18 mouse cellular contexts compared by ENCODE assay signal in the genomic region with DNA sequence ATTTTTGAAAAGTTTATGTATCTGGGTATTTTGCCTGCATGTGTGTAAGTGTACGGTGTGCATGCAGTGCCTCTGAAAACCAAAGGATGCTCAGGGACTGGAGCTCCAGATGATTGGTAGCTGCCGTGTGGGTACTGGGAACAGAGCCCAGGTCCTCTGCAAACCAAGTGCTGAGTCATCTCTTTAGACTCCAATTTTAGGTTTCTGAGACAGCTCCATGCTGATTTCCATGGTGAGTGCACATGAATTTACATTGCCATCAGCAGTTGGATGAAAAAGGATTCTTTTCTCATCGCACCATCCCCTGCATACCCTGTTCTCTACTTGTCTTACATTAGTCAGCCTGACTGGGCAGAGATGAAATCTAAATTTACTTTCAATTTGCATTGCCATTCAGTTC.
DNase-seq lines count a peak whose midpoint lies in the region; ATAC-seq lines count a peak whose summit lies in the region.
"Had no signal": no experiment of that assay in that cellular context is flagged by ENCODE, and none has a peak within 500 bp of the region (broad histone marks: within the 10 kb centered on the region; RNA-seq: fewer than 3 reads in every experiment).

No protein-coding gene starts in this region.

- H3K4me2 ChIP-seq in kidney, embryonic 15.5 days = no peak overlapping the region
- H3K4me2 ChIP-seq: embryonic facial prominence, embryonic 15.5 days had no signal

- no peak overlapping the region for H3K9ac ChIP-seq in kidney, embryonic 15.5 days
- H3K9ac ChIP-seq: embryonic facial prominence, embryonic 15.5 days; liver, embryonic 12.5 days had no signal

- peak; percentile 18 to 23 for DNase-seq in cerebellum, postnatal 10 days
- DNase-seq in frontal cortex, postnatal 36 days (ENCODE audit: low spot score in 2 of 2) = peak; percentile 63 to 81
- peak; percentile 37 to 76 for DNase-seq in left cerebral cortex, adult 9 months (ENCODE audit: low spot score in 2 of 2)
- peak; percentile 64 for DNase-seq in right cerebral cortex, postnatal 25 days
- no peak for DNase-seq in adrenal gland, postnatal 4 days (ENCODE audit: low spot score in 2 of 2)
- DNase-seq in urinary bladder, adult 18-20 months (ENCODE audit: low spot score in 2 of 2) = no peak
- DNase-seq: adrenal gland, postnatal 25 days; cerebellum, adult 11 months; kidney, adult 9 months; thymus, postnatal 36 days had no signal

- H3K9me3 ChIP-seq in kidney, embryonic 15.5 days (replicated peaks) = no peaks in the 10 kb centered on the region
- H3K9me3 ChIP-seq: embryonic facial prominence, embryonic 15.5 days; heart, embryonic 10.5 days; liver, embryonic 12.5 days; megakaryocyte, embryonic 14.5 days had no signal

- H3K36me3 ChIP-seq in kidney, embryonic 15.5 days = no peaks in the 10 kb centered on the region
- H3K36me3 ChIP-seq: embryonic facial prominence, embryonic 15.5 days; heart, embryonic 10.5 days; liver, embryonic 12.5 days had no signal

- no peak overlapping the region for H3K4me3 ChIP-seq in kidney, embryonic 15.5 days (replicated peaks)
- H3K4me3 ChIP-seq: embryonic facial prominence, embryonic 15.5 days; heart, embryonic 10.5 days; liver, embryonic 12.5 days; megakaryocyte, embryonic 14.5 days had no signal

- no peak overlapping the region for H3K27ac ChIP-seq in kidney, embryonic 15.5 days
- H3K27ac ChIP-seq: embryonic facial prominence, embryonic 15.5 days; heart, embryonic 10.5 days had no signal

- H3K27me3 ChIP-seq in kidney, embryonic 15.5 days = no peaks in the 10 kb centered on the region
- H3K27me3 ChIP-seq: embryonic facial prominence, embryonic 15.5 days; liver, embryonic 12.5 days had no signal

- WGBS in kidney, embryonic 15.5 days = 92% methylated on average over 3 of the region's 3 CpGs

- no peak for ATAC-seq in cerebellum, adult (ENCODE audit: insufficient number of reproducible peaks, low FRiP score, low TSS enrichment)
- ATAC-seq in kidney, embryonic 15.5 days (replicated peaks; ENCODE audit: low FRiP score) = no peak
- ATAC-seq: forebrain, embryonic 16.5 days; hindbrain, embryonic 16.5 days had no signal

- H3K4me1 ChIP-seq in kidney, embryonic 15.5 days = no peaks in the 10 kb centered on the region
- H3K4me1 ChIP-seq: embryonic facial prominence, embryonic 15.5 days had no signal

Comparison
In these comparisons a context has a peak if more than half of its experiments do, and no peak if none do; other contexts are left out.
1. DNase-seq: peak in cerebellum, postnatal 10 days (2 of 2), frontal cortex, postnatal 36 days (2 of 2), left cerebral cortex, adult 9 months (2 of 2) and right cerebral cortex, postnatal 25 days (single experiment); none in adrenal gland, postnatal 4 days (0 of 2) and urinary bladder, adult 18-20 months (0 of 2).